Mouse (Mus musculus) adrenal gland, postnatal 14 days (tissue): ENCODE measurements at regions not wholly inside any gene's neighbourhood (a gene's known extent, or its start where the extent isn't known, plus 50 kb on each side); places are given as distances from the start of the nearest gene placed in this dataset.
"Not testable (repeated sequence)": the region's sequence is repeated elsewhere in the genome, so short reads cannot be mapped to it uniquely, and the experiment has no call there.

ENCODE experiments used
- DNase-seq: peaks from one replicate; pipeline ENCODE4 v3.0.0; 2021; ENCODE audit warnings: mixed read lengths

DNA sequence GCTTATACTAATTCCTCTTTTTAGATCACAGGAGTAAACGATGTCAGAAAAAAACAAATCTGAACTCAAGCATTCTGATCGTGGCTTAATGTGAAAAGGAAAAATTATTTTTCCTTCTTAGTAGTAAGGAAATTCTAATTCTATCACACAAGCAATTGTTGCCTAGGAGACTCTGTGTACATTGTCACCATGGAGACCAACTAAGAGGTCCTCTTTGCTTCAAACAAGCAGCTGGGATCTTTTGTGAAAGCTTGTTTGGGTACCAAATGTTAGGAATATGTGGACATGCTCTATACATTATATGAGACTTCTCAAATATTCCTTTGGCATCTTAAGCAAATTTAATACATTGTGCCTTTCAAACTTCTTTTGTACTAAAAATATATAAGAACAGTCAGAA is 345.9 kb upstream of the Atp10a start:
- no peak for DNase-seq

DNA sequence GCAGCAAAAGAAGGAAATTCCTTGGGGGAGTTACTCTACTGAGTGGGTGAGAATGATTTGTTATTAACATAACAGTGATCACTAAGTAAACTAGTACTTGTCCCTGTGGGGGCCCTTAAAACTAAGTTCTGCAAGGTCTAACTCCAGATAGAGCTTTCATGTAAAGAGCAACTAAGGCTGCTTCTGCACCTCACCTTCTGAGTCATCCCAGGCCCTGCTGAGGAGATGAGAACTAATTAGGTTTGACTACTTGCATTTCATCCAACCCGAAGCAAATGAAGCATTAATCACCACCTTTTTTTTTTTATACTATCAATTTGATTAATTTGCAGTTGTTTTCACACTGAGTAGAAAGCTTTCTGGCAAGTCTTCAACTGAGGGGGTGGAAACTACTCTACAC is 333.6 kb upstream of the Atp10a start:
- no peak for DNase-seq

DNA sequence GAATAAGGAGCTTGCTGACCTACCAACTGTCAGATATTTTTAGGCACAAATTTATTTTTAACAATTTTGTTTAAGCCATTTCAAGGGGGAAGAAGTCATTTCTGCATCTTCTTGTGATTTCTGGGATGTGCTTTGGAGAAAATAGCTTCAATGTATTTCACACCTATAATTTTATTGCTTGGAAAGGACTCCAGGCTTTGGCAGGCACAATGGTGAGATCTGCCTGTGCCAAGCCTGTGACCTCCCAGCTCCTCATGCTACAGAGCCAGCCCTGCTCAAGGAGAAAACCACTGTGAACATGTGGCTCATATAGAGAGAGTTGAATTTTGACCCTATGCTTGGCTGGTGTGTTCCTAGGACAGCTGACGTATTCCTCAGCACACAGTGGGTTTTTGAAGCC is 288.6 kb upstream of the Atp10a start:
- DNase-seq, result no peak

DNA sequence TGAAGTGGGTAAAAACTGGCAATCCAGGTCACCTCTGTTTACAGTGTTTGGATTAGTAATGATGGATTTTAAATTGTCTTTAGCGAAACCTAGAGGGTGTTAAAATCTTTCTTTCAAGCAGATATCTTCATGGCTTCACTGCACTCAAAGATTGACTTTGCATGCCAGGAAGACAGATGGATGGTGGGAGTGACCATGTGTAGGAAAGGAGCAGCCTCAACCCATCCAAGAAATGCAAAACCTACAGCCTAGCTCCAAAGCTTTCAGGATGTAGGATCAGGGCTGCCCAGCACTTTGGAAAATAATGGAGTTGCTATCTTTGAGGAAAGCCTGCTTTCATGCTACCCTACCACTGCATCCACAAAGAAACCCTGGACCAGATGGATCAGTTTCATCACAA is 272.6 kb upstream of the Atp10a start:
- no peak for DNase-seq

DNA sequence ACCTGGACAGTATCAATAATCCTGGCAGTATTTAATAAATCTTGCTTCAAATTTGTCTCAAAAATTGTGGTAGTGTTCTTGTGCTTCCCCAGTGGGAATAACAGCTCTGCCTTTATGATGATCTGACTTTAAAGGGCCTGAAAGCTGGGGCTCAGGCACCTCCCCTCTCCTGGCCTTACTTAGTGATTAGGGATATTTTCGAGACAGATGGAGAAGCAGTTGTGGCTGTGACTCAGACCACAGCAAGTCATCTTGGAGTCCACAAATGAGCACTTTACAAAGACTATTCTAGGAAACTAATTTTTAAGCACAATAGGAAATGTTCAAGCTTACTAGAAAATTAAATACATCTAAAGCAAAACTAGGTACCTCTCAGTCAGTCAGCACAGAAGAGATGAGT is 267.6 kb upstream of the Atp10a start:
- no peak for DNase-seq

DNA sequence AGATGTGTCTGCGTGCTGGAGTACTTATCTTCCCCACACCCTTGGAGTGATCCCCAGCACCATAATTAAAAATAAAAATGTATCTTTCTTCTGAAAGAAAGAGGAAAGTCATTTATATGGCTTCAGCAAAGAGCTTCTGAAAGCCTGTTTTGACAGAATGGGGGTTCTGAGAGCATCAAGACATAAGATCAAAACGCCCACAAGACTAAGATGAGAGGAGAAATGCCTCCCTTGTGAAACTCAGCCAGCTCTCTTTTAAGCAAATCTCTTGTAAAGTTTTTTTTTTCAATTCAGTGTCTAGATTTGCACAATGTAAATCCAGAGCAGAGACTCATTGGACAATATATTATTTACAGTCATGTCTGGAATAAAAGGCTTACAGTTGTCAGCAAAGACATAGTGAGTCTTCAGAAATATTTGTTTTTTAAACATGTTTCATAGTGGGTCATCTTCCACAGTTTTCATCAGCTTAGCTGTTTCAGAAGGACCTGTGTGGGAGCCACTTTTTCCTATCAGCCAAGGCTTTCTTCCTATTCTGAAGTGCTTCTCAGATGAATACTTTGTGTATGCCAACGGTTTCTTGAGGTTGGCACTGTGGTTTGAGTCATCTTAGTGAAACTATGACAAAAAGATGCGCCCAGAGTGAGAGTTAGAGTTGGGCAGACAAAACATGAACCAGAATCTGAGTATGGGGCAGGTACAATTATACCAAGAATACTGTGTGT is 263.4 kb upstream of the Atp10a start:
- DNase-seq, result no peak

DNA sequence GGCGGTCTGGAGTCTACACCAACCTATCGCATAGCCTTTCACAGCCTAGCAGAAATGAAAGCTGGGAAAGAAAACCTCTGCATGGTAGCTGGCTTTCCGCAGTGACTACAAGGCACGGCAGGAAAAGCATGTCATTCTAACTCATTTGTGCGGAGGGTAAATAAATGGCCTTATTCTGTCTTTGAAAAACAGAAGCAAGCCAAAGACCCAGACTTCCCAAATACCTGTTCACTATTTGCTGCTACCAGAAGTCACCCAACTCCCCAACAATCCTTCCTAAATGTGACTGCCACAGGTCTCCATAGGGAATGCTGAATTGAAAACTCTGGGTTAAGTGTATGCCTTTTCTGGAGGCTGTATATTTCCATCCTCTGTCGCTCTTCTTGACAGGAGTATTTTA is 258.0 kb upstream of the Atp10a start:
- no peak for DNase-seq

DNA sequence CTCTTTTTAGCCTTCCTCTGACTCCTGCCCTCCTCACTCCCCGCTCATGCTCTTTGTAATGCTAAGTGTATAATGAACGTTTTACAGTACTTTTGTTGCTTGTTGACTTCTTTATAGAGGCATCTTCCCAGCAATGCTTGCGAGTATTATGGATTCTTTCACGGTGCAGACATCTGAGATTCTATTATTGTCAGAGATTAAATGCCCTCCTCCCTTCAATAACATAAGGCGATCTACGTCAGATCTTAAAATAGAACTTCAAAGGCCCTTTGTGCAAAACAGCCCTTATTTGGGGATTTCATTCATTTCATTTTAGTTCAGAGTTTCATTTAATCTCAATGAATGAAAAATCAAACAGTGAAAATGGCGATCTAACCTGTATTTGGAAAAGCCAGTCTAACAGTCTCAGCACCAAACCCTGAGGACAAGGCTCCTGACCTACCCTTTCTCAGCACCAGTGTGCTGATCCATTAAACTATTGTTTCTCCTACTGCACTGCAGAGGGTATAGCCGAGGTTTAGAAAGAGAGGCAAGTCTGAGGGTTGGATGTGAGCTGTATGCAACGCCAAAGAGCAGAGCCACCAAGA is 257.3 kb upstream of the Atp10a start:
- DNase-seq, result no peak

DNA sequence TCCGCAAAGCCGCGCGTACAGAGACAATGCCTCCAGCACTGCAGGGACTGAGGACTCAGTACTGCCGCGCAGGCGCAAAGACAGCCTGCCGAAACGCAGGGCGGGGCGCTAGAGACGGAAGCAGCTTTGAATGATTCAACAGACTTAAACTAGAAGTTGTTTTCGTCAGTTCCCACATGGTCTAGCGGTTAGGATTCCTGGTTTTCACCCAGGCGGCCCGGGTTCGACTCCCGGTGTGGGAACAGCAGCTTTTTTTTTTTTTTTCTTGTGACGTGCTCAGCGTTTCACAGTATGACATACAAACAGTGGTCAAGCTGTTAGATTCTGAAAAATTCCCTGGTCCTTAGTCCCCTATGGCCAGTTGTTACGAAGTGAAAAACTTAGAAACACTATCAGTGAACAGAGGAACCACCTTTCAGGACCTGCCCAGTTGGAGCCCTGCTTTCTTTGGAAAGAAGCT is 256.8 kb upstream of the Atp10a start:
- peak; percentile 95 for DNase-seq

DNA sequence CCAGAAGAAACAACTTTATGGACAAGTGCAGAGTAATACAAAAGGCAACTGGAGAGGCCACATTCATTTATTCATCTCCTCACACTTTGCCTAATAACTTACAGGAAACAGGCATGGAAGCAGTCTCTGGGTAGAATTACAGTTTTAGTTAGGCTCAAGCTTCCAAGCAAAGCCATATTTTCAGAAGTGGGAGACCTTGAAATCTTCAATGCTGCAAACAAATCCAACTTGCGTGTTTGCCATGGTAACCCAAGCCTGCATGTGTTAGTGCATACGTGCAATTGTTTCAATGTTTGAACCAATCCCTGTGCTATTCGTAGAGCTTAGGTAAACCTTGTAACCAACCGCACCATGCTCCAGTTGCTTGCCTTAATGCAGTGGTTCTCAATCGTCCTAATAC is 256.3 kb upstream of the Atp10a start:
- no peak for DNase-seq

DNA sequence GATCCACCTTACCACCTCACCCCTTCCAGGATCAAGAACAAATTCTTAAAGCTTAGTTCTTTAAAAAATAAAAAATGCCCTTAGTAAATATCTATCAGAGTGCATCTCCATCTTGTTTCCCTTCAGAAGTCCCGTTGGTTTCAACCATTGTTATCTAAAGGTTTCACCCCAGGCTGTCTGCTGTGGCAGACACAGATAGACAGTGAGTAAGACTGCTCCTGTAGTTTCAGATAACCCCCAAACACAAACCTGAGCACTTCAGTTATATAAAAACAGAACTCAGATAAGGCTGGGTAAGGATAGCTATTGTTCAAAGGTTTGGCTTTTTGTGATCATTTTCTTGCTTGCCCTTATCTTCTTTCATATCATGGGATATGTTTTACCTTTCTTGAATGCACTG is 255.4 kb upstream of the Atp10a start:
- no peak for DNase-seq

DNA sequence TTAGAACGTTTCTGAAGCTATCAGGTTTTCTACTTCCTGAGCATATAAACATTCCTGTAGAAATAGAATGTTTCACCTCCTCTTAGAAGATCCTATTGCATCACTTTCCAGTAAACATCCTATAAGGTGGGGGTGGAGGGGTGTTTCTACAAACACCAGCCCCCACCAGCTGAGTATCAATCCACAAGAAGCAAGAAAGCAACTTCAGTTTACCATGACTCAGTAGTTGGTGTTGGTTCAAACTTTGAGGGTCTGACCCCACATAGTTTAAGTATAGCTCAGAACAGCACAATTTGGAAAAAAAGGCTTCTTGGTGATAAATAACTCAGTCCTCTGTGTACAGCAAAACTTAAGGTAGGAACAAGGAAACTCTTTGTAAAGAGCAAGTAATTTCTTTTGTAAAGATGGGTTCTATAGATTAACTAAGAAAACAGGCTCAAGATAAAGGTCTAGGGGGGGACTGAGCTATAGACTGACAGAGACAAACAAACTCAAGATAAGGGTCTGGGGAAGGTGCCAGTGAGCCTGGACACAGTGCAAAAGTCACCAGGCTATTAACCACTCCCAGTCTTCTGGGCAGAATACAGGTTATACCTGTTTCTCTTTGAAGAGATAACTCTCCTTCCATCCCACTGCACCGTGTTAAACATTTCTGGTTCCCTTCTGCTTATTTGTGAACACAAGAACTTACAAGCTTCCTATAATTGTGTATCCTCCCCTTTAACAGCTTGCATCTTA is 218.9 kb upstream of the Atp10a start:
- no peak for DNase-seq

DNA sequence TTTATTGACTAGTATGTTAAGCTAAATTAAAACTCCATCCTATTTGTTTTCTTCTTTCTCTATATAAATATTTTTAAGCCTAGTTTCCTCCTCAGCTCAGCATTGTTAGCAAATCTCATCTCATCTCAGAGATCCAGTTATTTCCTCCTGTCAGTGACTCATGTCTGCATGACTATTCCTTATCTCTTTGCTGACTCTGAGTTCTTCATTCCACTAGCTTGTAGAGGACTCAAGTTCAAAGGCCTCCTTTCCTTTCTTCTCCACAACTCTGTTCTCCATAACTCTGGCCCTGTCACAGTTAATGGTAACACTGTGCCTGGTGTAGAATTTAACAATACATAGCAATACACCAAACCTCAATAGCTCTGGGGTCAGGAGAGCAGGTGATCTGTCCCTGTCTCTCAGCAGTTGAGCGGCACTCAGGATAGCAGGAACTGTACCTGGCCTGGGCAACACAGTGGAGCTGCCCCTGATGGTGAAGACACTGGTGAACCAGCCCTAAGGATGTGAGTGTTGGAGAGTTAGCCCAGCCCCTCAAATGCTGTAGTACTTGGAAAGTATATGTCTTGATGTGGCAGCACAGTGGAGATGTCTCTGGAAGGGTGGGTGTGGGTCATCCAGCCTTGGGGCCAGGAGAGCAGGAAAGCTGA is 213.3 kb upstream of the Atp10a start:
- no peak for DNase-seq

DNA sequence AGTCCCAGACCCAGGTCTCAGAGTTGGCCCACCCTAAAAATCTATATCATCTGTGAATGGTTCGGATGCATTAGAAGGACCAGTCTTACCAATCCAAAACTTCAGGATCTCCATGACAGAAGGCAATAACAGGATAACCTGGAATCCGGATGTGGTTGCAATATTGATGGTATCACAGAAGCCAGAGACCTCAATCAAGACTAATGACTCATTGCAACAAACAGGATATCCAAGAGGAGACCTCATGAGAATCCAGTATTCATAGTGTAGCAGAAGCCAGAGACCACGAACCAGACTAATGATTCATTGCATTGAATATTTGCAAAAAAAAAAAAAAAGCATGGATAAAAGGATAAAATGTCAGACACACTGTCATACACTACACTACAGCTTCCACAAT is 212.7 kb upstream of the Atp10a start:
- DNase-seq, result no peak

DNA sequence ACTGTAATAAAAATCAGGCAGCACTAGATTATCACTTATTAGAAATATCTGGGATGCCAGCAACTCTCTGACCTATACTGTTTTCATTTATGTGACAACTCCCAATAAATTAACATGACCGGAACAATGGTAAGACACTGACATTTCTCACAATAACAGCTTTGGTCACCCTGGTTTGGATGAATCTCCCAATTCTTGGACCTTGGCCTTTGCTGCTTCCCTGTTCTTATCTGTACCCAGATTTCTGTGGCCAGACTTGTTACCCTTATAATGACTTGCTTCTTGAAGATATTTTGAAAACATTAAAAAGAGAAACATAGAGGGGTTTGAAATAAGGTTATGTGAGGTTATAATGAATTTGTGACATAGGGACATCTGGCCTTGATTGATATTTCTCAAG is 210.2 kb upstream of the Atp10a start:
- DNase-seq, result peak; percentile 14

DNA sequence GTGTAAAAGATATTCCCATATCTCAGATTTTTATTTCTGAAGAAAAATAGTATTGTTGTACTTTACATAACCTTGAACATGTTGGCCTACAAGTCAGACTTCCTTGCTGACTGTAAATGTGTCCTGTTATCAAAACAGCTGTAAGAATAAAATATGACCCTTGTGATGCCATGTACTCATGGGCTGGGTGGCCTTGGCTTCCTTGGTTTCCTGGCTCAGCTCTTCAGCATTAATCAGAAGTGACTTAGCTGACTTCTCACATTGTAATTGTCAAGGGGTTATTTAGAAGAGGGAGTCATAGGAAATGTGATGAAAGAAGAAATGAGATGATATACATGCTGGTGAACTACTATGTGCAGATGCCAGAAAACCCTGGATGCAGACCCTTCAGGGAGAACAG is 209.7 kb upstream of the Atp10a start:
- peak; percentile 56 for DNase-seq

DNA sequence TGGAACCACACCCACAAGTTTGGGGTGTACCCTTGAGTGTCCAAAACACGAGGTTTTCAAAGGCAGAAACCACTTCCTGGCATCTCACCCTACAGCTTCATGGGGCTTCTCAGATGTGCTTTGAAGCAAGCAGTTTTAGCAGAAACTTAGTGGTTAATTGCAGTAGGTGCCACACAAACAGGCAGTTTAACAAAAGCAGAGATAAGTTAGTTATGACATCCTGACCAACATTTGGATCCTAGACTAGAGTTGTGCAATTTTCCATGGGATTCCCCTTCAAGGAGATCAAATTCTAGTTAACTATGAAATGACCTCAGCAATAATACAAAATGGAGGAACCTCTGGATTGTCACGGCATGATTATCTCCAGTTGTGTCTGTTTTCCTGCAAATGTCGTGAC is 207.2 kb upstream of the Atp10a start:
- no peak for DNase-seq

DNA sequence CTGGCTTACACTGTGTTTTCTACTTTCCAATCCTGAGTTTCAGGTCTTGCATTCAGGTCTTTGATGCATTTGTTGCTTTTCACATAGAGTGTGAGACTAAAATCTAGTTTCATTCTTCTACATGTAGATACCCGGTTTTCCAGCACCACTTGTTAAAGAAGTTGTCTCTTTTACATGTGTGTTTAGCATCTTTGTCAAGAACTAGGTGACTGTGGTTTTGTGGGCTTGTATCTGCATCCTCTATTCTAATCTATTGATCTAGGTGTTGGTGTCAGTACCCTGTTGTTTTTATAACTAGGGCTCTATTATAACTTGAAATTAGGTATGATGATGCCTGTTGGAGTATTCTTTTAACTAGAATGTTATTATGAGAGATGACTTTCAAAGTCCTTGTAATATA is 204.0 kb upstream of the Atp10a start:
- DNase-seq, result no peak

DNA sequence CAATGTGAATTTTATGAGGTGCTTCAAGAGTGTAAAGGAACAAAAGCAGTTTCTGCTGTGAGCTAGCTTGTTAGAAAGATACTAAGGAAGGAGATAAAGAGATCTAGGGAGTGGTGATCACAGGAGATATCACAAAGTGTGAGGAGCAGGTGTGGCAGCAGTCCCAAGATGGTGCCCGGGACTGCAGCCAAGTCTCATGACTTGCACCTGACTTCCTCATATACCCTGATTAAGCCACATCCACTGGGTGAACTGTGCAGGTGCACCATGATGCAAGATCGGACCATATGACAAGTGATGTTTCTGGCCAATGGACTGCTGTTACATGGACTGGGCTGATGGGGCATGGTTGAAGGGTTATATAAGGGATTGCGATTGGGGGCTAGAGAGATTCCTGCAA is 197.8 kb upstream of the Atp10a start:
- DNase-seq, result not testable (repeated sequence)

DNA sequence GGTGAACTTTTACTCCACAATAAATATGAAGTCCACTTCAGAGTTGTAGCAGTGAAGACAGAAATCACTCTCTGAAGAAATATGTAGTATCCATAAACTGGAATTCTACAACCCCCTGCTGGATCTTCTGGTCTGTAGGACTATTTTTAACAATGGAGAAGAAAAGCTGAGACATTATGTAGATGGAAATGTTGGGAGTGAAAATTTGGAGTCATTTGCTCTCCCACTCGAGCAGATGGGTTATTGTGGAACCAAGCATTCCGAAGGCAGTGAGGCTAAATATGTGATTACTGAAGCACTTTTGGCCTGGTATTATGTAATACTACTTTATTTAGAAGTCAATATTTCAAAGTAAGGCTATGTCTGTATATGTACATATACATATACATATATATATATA is 195.0 kb upstream of the Atp10a start:
- no peak for DNase-seq

DNA sequence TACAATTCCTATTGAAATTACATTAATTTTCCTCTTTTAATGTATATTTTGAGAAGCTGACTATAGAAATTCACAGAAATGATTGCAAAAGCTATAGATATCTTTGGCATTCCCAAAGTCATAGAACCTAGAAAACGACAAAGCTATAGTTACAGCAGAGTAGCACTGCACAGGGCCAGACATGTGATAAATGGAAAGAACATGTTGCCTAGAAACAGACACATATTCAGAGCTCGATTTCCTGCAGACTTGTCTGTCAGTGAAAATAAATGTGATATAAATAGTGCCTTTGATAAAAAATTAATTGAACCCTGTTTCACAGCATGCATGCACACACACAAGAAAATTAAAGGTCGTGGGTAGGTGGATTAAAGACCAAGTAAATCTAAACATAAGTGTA is 182.8 kb upstream of the Atp10a start:
- DNase-seq, result no peak

DNA sequence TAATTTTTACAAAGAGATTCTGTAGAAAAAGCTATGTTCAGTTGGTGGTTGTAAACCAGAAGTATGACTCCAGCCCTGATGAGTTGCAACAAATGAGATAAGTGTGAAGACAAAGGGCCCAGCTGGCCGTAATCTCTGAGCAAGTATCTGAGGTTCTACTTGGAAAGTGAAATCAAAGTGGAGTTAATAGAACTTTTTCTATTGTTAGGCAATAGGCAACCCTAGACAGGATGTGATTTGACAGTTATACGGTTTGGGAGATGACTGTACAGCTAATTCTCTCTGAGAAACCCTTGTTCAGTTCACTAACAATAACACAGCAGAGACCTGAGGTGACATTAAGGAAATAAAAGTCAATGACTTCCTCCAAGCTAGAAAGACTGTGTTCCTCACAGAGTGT is 180.8 kb upstream of the Atp10a start:
- no peak for DNase-seq

DNA sequence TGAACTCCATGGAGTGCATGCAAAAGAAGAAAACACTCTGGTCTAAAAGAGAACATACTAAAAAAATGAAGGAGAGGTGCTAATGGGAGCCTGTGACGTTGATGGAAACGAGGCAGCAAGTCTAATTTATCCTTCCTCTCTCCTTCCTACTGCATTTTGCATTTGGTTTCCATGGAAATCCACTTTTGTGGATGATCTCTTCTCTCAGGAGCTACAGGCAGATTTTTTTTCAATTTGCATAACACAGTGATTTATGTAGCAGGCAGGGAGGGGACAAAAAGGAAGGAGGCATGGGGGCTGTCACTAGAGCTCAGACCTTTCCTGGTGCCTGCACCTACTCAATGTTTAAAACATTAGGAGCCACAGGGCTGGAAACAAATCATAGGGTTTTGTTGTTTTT is 167.7 kb upstream of the Atp10a start:
- DNase-seq, result no peak
